Mouse (Mus musculus) ES-Bruce4 (cell line): ENCODE results near the gene Cdk2. TPM values are rescaled to one million over a fixed set of nuclear protein-coding genes. Genes with fewer than 3 reads are reported as not detected.
"Not testable (repeated sequence)": the region's sequence is repeated elsewhere in the genome, so short reads cannot be mapped to it uniquely, and the experiment has no call there.

Experiments
- H3K27ac ChIP-seq: 2 replicates; pipeline ENCODE4 v1.5.1; 2012; ENCODE audit warnings: low read length, inconsistent platforms; ENCODE audit not compliant: insufficient read depth
- H3K27me3 ChIP-seq: 2 replicates; pipeline ENCODE4 v1.6.1; 2012; ENCODE audit warnings: mild to moderate bottlenecking, low read length, inconsistent platforms; ENCODE audit not compliant: control insufficient read depth, poor library complexity, insufficient read depth, severe bottlenecking
- H3K36me3 ChIP-seq: 2 replicates; pipeline ENCODE4 v1.6.1; 2012; ENCODE audit warnings: inconsistent platforms, mild to moderate bottlenecking, low read length, moderate library complexity; ENCODE audit not compliant: control insufficient read depth, poor library complexity, insufficient read depth, severe bottlenecking
- H3K4me1 ChIP-seq: one replicate; pipeline ENCODE4 v1.8.1; 2011; ENCODE audit warnings: low read length; ENCODE audit not compliant: control insufficient read depth, insufficient read depth
- H3K4me3 ChIP-seq: 2 replicates; pipeline ENCODE4 v1.5.1; 2011; ENCODE audit warnings: low read depth, mild to moderate bottlenecking, low read length
- H3K9ac ChIP-seq: 2 replicates; pipeline ENCODE4 v1.6.1; 2012; ENCODE audit warnings: low read depth, mild to moderate bottlenecking, inconsistent platforms; ENCODE audit not compliant: poor library complexity, severe bottlenecking
- H3K9me3 ChIP-seq: replicated peaks from 2 replicates; pipeline ENCODE4 v1.6.1; 2012; ENCODE audit warnings: mild to moderate bottlenecking, low read length, inconsistent platforms; ENCODE audit not compliant: control insufficient read depth, poor library complexity, insufficient read depth, severe bottlenecking
- CTCF ChIP-seq: IDR thresholded peaks from one replicate; pipeline ENCODE4 v1.8.1; 2011; ENCODE audit warnings: low read depth, low read length
- EP300 ChIP-seq: IDR thresholded peaks from 2 replicates; pipeline ENCODE4 v1.6.1; 2011; ENCODE audit warnings: low read depth, low read length; ENCODE audit not compliant: insufficient read depth
- POLR2A ChIP-seq: IDR thresholded peaks from one replicate; pipeline ENCODE4 v1.8.1; 2011; ENCODE audit warnings: low read length; ENCODE audit not compliant: insufficient read depth
- polyA plus RNA-seq: library from polyadenylated mRNA; stranded (reverse); fragments of >200 nt; gene quantifications from 2 replicates; pipeline ENCODE4 v1.2.4, GENCODE M21; 2011; ENCODE audit warnings: low read depth; ENCODE audit not compliant: missing spikeins, insufficient read depth, insufficient read length

Gene Cdk2
- polyA plus RNA-seq, 1 experiment, result 82.7 TPM

DNA sequence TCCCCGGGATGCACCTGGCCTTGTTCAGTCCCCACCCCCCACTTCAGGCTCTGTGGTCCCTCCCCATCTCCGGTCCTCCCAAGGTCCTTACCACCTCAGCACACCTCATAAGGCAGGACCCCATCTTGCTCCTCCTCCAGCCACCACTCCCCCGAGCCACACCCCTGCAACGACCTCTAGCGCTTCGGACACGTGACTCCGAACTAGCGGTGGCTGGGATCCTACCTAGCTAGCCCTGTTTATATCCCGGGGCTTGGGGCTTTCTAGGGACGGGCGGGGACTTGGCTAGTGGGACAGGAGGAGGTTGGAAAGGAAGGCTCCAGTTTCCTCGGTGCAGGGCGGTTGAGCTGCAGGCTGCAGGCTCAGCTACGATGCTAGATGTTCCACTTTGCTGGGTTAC, 32.6 kb upstream of the Cdk2 start:
- H3K9me3 ChIP-seq, result no peaks in the 10 kb centered on the region
- H3K27me3 ChIP-seq, result no peaks in the 10 kb centered on the region
- H3K4me3 ChIP-seq, result peak overlapping the region; percentile 16
- H3K36me3 ChIP-seq, result no peaks in the 10 kb centered on the region
- TF ChIP-seq EP300 (peak; percentile 92), CTCF (no peak), POLR2A (no peak)
- H3K9ac ChIP-seq, result peak overlapping the region; percentile 6; the same call in 1 of the 2 replicates
- H3K4me1 ChIP-seq, result peaks cover 3% of the 10 kb centered on the region
- peak overlapping the region; percentile 74 for H3K27ac ChIP-seq

DNA sequence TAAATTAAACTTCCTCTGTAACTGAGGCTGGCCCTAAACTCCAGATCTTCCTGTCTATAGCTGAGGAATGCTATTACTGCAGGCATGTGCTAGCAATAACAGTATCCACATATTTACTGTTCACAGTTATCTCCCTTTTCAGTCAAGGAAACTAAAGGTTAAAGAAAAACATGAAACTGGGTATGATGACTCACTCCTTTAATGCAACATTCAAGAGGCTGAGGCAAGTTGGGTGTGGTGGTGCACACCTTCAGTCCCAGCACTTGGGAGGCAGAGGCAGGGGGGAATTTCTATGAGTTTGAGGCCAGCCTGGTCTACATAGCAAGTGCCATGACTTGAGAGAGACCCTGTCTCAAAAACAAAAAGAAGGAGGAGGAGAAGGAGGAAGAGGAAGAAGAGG, 27.2 kb upstream of the Cdk2 start:
- no peaks in the 10 kb centered on the region for H3K27me3 ChIP-seq

GRCm38 (mm10) chr10:128731002-128731433, 26.2 kb upstream of the Cdk2 start:
- no peaks in the 10 kb centered on the region for H3K4me1 ChIP-seq
- H3K4me3 ChIP-seq, result no peak overlapping the region
- no peaks in the 10 kb centered on the region for H3K27me3 ChIP-seq
- no peak overlapping the region for H3K27ac ChIP-seq
- H3K9me3 ChIP-seq, result no peaks in the 10 kb centered on the region
- TF ChIP-seq EP300 (no peak), CTCF (peak; percentile 82), POLR2A (no peak)
- H3K9ac ChIP-seq, result no peak overlapping the region
- H3K36me3 ChIP-seq, result peaks cover 14% of the 10 kb centered on the region

More for the DNA sequence above, 27.2 kb upstream of the Cdk2 start:
- Histone ChIP-seq H3K4me3 (no peak overlapping the region), H3K9me3 (no peaks in the 10 kb centered on the region), H3K9ac (no peak overlapping the region), H3K27ac (no peak overlapping the region), H3K36me3 (peaks cover 12% of the 10 kb centered on the region), H3K4me1 (peaks cover 3% of the 10 kb centered on the region)
- TF ChIP-seq CTCF (no peak), POLR2A (no peak), EP300 (no peak)

DNA sequence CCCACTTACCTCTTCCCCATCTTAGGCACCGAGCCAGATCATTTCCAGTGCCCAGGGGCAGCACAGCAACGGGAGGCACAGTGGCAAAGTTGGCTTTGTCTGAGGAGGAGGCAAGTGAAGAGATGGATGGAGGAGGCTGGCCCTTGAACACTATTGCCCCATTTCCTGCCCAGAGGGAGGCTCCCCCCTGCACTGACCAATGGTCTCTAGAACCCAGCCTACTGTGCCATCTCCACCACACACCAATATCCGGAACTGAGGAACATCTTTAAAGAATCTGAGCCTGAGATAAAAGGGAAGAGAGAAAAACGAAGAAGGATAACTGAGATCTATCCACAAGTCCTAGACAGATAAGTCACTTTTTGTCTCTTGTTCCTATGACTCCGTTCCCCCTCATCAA, 23.2 kb upstream of the Cdk2 start:
- H3K4me3 ChIP-seq, result no peak overlapping the region

GRCm38 (mm10) chr10:128725466-128725865, 20.6 kb upstream of the Cdk2 start:
- H3K27me3 ChIP-seq, H3K4me1 ChIP-seq, H3K9me3 ChIP-seq, H3K27ac ChIP-seq, H3K9ac ChIP-seq, H3K4me3 ChIP-seq: not testable (repeated sequence)
- H3K36me3 ChIP-seq, result peaks cover 16% of the 10 kb centered on the region

More for the DNA sequence above, 23.2 kb upstream of the Cdk2 start:
- Histone ChIP-seq H3K4me1 (no peaks in the 10 kb centered on the region), H3K36me3 (peaks cover 14% of the 10 kb centered on the region), H3K9me3 (no peaks in the 10 kb centered on the region), H3K9ac (no peak overlapping the region), H3K27me3 (no peaks in the 10 kb centered on the region), H3K27ac (no peak overlapping the region)
- TF ChIP-seq CTCF (no peak), EP300 (no peak), POLR2A (no peak)

GRCm38 (mm10) chr10:128715559-128716537, 11.0 kb upstream of the Cdk2 start:
- Histone ChIP-seq H3K27me3 (no peaks in the 10 kb centered on the region), H3K4me3 (no peak overlapping the region), H3K36me3 (peaks cover 3% of the 10 kb centered on the region; the same call in 1 of the 2 replicates), H3K9ac (no peak overlapping the region), H3K4me1 (no peaks in the 10 kb centered on the region), H3K27ac (no peak overlapping the region), H3K9me3 (no peaks in the 10 kb centered on the region)
- no peak for TF ChIP-seq EP300
- TF ChIP-seq CTCF, result no peak
- no peak for TF ChIP-seq POLR2A

GRCm38 (mm10) chr10:128711318-128711717, 6.5 kb upstream of the Cdk2 start:
- H3K27me3 ChIP-seq, H3K9me3 ChIP-seq, H3K9ac ChIP-seq, H3K4me1 ChIP-seq, H3K36me3 ChIP-seq, H3K4me3 ChIP-seq: not testable (repeated sequence)
- H3K27ac ChIP-seq, result peak overlapping the region; percentile 62
